Mouse (Mus musculus): ENCODE results near the gene Sh3gl2.

- TF ChIP-seq CTCF (IDR thresholded peaks at IDR 0.05; ENCODE audit: control insufficient read depth, insufficient read depth, low read length), result no peak
- TF ChIP-seq POLR2A (IDR thresholded peaks at IDR 0.05; ENCODE audit: borderline replicate concordance, control insufficient read depth, low read depth, low read length), result no peak
These were observed 43.8 kb upstream of the Sh3gl2 start for GRCm38 (mm10) chr4:85161156-85161555.

Data from bone marrow, adult 2 months (tissue).